Mouse (Mus musculus) forebrain, embryonic 12.5 days (tissue): Measurements from ENCODE around the gene Il11ra1. TPM values are rescaled to one million over a fixed set of nuclear protein-coding genes. Genes with fewer than 3 reads are reported as not detected.
"Not testable (repeated sequence)": the region's sequence is repeated elsewhere in the genome, so short reads cannot be mapped to it uniquely, and the experiment has no call there.

Source experiments
- ATAC-seq: fragments of 200-750 bp; cut with Nextera tagmentation; 2 replicates; pipeline ENCODE4 v1.8.0; 2017; ENCODE audit warnings: moderate TSS enrichment; ENCODE audit not compliant: low FRiP score
- H3K27ac ChIP-seq: fragments of 300-500 bp; sonication (generic); 2 replicates; pipeline ENCODE4 v1.5.1; 2016; ENCODE audit warnings: mild to moderate bottlenecking
- H3K27me3 ChIP-seq: fragments of 300-500 bp; sonication (generic); 2 replicates; pipeline ENCODE4 v1.6.1; 2016; ENCODE audit warnings: mild to moderate bottlenecking
- H3K36me3 ChIP-seq: fragments of 300-500 bp; sonication (generic); replicated peaks from 2 replicates; pipeline ENCODE4 v1.6.1; 2016; ENCODE audit warnings: mild to moderate bottlenecking
- H3K4me1 ChIP-seq: fragments of 300-500 bp; sonication (generic); 2 replicates; pipeline ENCODE4 v1.6.1; 2016
- H3K4me2 ChIP-seq: fragments of 300-500 bp; sonication (generic); 2 replicates; pipeline ENCODE4 v1.6.1; 2016; ENCODE audit warnings: mild to moderate bottlenecking, moderate library complexity
- H3K4me3 ChIP-seq: fragments of 300-500 bp; sonication (generic); replicated peaks from 2 replicates; pipeline ENCODE4 v1.5.1; 2016; ENCODE audit warnings: mild to moderate bottlenecking
- H3K9ac ChIP-seq: fragments of 300-500 bp; sonication (generic); 2 replicates; pipeline ENCODE4 v1.6.1; 2016; ENCODE audit warnings: mild to moderate bottlenecking
- H3K9me3 ChIP-seq: fragments of 300-500 bp; sonication (generic); 2 replicates; pipeline ENCODE4 v1.6.1; 2016
- WGBS: fragments of 180-500 bp; shearing (Covaris S2); methylation state at CpG from one replicate; pipeline ENCODE4 v1.1.7; 2016; 5-methylcytosine and 5-hydroxymethylcytosine counted together
- polyA plus RNA-seq: library from polyadenylated mRNA; unstranded; fragments of >200 nt; fragmentation: Nextera tagmentation; extraction: Ambion mirVana; gene quantifications from 2 replicates; pipeline ENCODE4 v1.2.1, GENCODE M21; 2016

Il11ra1 gene
- polyA plus RNA-seq, 1 experiment from 2014 or later, result 62.1 TPM

DNA sequence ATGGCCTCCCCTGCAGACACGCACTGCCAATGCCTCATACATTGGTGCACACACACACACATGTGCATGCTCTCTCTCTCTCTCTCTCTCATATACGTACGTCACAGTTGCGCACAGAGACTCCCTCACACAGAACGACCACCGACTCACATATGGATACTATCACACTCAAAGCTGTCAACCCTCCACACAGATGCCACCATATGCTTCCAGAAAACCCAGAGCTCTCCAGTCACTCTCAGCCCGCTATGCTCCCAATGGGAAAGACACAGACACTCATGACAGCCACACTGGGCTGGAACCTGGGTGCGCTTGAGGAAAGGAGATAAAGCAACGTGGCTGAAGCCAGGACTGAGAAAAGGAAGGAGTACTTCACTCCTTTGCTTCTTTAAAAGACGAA is 17.8 kb upstream of the Il11ra1 start:
- 73% methylated on average over 10 of the region's 10 CpGs for WGBS
- no peak for ATAC-seq
- H3K4me1 ChIP-seq, result peaks cover 72% of the 10 kb centered on the region

GRCm38 (mm10) chr4:41682789-41683188 is 17.0 kb upstream of the Il11ra1 start:
- 19% methylated on average over 6 of the region's 6 CpGs for WGBS
- H3K4me1 ChIP-seq, result peaks cover 70% of the 10 kb centered on the region
- peak overlapping the region; percentile 48; the same call in 1 of the 2 replicates for H3K9ac ChIP-seq
- no peak overlapping the region for H3K4me3 ChIP-seq
- H3K36me3 ChIP-seq, result peaks cover 11% of the 10 kb centered on the region
- H3K4me2 ChIP-seq, result peak overlapping the region; percentile 46
- H3K9me3 ChIP-seq, result no peaks in the 10 kb centered on the region
- no peak for ATAC-seq
- peak overlapping the region; percentile 80 for H3K27ac ChIP-seq
- no peaks in the 10 kb centered on the region for H3K27me3 ChIP-seq

More for the DNA sequence above, 17.8 kb upstream of the Il11ra1 start:
- Histone ChIP-seq H3K27me3 (0 out of 2 replicates have a peak, but pooled peaks cover 1% of the 10 kb centered on the region), H3K27ac (peak overlapping the region; percentile 80), H3K4me3 (no peak overlapping the region), H3K36me3 (peaks cover 11% of the 10 kb centered on the region), H3K9me3 (no peaks in the 10 kb centered on the region), H3K9ac (0 out of 2 replicates have a peak overlapping the region, but pooled peaks have one; percentile 48), H3K4me2 (peak overlapping the region; percentile 46; the same call in 1 of the 2 replicates)

- H3K4me3 ChIP-seq, result peak overlapping the region; percentile 23; the same call in 1 of the 2 replicates
- not testable (repeated sequence) for H3K27me3 ChIP-seq, H3K9ac ChIP-seq, H3K9me3 ChIP-seq
- H3K27ac ChIP-seq, result peak overlapping the region; percentile 70; the same call in 1 of the 2 replicates
- H3K4me1 ChIP-seq, result peaks cover 66% of the 10 kb centered on the region
- ATAC-seq, result peak; percentile 39
- H3K4me2 ChIP-seq, result peak overlapping the region; percentile 46
- peaks cover 11% of the 10 kb centered on the region for H3K36me3 ChIP-seq
- 4% methylated on average over 9 of the region's 27 CpGs for WGBS
Observed at GRCm38 (mm10) chr4:41683303-41683702, 16.5 kb upstream of the Il11ra1 start.

- H3K4me3 ChIP-seq, H3K9me3 ChIP-seq, H3K27me3 ChIP-seq, H3K36me3 ChIP-seq, H3K9ac ChIP-seq: not testable (repeated sequence)
- peak; percentile 56 for ATAC-seq
- Histone ChIP-seq H3K27ac (peak overlapping the region; percentile 92), H3K4me2 (peak overlapping the region; percentile 40), H3K4me1 (peaks cover 62% of the 10 kb centered on the region)
- WGBS, result under 1% methylated on average over 21 of the region's 27 CpGs
Observed at GRCm38 (mm10) chr4:41684131-41684930, 15.5 kb upstream of the Il11ra1 start.

GRCm38 (mm10) chr4:41684931-41685453 is 14.8 kb upstream of the Il11ra1 start:
- WGBS, result 0% methylated on average over 11 of the region's 14 CpGs
- H3K36me3 ChIP-seq, H3K4me3 ChIP-seq, H3K27me3 ChIP-seq, H3K9me3 ChIP-seq, H3K9ac ChIP-seq: not testable (repeated sequence)
- 0 out of 2 replicates have a peak, but pooled peaks have one; percentile 10 for ATAC-seq
- H3K4me2 ChIP-seq, result peak overlapping the region; percentile 32
- peak overlapping the region; percentile 92 for H3K27ac ChIP-seq
- H3K4me1 ChIP-seq, result peaks cover 55% of the 10 kb centered on the region

DNA sequence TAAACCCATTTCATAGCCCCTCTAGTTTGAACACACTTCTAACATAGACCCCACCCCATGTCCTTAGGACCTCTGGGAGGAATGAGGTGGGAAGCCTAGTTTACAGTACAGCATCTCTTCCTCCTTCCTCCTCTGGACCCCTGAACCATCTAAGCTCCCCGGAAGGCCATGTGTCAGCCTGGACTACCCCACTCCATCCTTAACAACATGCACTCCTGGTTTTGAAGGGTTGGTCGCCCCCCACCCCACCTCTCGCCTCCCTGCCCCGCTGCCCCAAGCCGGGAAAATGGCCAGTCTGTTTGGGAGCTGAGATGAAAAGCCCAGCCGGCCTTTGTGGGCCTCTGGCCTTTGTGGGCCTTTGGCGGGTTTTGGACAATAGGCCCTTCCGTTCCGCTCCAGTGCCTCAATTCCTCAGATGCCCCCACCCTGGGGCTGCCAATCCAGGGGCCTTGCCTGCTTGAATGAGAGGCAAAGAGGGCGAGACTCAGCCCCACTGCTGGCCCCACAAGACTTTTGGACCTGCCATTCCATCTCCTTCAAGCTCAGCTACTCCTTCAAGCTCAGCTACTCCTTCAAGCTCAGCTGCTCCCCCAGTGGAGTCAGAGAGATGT is 13.8 kb upstream of the Il11ra1 start:
- ATAC-seq, H3K4me3 ChIP-seq: not testable (repeated sequence)

DNA sequence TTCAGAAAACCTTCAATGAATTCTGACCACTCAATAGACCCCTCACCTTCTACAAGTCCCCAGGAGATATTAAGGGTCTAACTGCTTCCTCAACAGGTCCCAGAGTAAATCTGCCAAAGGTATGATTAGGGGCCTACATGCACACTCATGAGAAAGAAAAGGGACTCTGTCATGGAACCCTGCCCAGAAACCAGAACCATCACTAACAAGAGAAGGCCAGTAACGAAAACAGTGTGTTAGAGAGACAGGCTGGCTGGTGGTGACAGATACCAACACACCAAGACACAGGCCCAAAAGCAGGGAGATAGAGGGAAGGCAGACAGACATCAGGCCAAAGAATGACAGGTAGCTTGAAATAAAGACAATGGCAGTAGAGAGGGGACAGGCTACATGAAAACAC is 11.2 kb upstream of the Il11ra1 start:
- not testable (repeated sequence) for H3K9ac ChIP-seq, ATAC-seq, H3K27ac ChIP-seq, H3K9me3 ChIP-seq, H3K4me2 ChIP-seq, H3K36me3 ChIP-seq, H3K27me3 ChIP-seq, H3K4me3 ChIP-seq
- H3K4me1 ChIP-seq, result peaks cover 35% of the 10 kb centered on the region
- 55% methylated on average over 1 of the region's 1 CpGs for WGBS

More for the DNA sequence above, 13.8 kb upstream of the Il11ra1 start:
- peak overlapping the region; percentile 85 for H3K27ac ChIP-seq
- not testable (repeated sequence) for H3K4me2 ChIP-seq, H3K9ac ChIP-seq, H3K9me3 ChIP-seq, H3K27me3 ChIP-seq, H3K36me3 ChIP-seq
- peaks cover 46% of the 10 kb centered on the region for H3K4me1 ChIP-seq
- WGBS, result 7% methylated on average over 9 of the region's 10 CpGs

- not testable (repeated sequence) for ATAC-seq, H3K4me2 ChIP-seq
- H3K4me1 ChIP-seq, result peaks cover 30% of the 10 kb centered on the region
Observed at GRCm38 (mm10) chr4:41690014-41690413, 9.8 kb upstream of the Il11ra1 start.

GRCm38 (mm10) chr4:41693511-41693910 is 6.3 kb upstream of the Il11ra1 start:
- H3K27me3 ChIP-seq, H3K27ac ChIP-seq, H3K9ac ChIP-seq, ATAC-seq, H3K9me3 ChIP-seq, H3K36me3 ChIP-seq: not testable (repeated sequence)
- H3K4me3 ChIP-seq, result peak overlapping the region; percentile 19
- peak overlapping the region; percentile 48 for H3K4me2 ChIP-seq
- H3K4me1 ChIP-seq, result peaks cover 13% of the 10 kb centered on the region
- 4% methylated on average over 4 of the region's 4 CpGs for WGBS

More at GRCm38 (mm10) chr4:41690014-41690413, 9.8 kb upstream of the Il11ra1 start:
- H3K27me3 ChIP-seq, H3K9ac ChIP-seq, H3K27ac ChIP-seq, H3K36me3 ChIP-seq, H3K4me3 ChIP-seq, H3K9me3 ChIP-seq: not testable (repeated sequence)
- no CpG with 5 or more reads among the region's 4 CpGs for WGBS

DNA sequence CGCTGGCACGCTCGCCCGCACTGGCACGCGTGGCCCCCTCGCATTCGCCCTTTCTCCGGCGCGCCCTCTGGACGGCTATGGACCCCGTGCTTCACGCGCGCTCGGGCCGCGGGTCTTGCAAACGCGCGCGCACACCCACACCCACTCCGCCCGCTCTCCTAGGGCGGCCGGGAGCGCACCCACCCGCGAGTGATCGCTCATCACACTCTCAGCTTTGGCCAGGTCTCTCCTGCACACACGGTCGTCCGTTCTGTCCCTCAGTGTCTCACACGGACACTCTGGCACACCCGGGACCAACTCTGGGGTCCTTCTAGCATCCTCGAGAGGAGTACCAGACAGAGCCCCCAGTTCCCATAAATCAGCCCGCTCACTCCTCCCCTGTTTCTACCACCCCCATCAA is 4.0 kb upstream of the Il11ra1 start:
- ATAC-seq, H3K36me3 ChIP-seq, H3K27ac ChIP-seq, H3K9ac ChIP-seq, H3K27me3 ChIP-seq, H3K4me1 ChIP-seq, H3K9me3 ChIP-seq: not testable (repeated sequence)
- peak overlapping the region; percentile 47 for H3K4me2 ChIP-seq
- under 1% methylated on average over 18 of the region's 38 CpGs for WGBS
- peak overlapping the region; percentile 19; the same call in 1 of the 2 replicates for H3K4me3 ChIP-seq

DNA sequence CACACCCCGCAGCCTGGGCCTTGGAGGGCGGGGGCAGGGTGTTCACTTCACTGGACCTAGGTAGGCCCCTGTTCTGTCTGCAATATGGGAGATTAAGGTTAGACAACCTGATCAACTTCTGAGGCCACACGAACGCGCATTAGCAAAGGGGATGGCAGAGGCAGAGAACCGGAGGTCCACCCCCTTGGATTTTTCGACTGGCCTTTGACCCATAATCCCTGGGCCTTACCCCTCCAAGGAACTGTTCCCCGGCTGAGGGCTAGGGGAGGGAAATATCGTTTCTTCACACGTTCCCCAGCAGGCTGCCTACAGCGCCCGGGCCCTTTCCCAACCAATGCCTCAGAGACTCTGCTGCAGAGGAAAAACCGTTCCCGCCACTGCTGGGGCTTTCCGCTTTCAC is 3.3 kb upstream of the Il11ra1 start:
- H3K4me1 ChIP-seq, H3K27me3 ChIP-seq, H3K4me2 ChIP-seq, H3K36me3 ChIP-seq, H3K9ac ChIP-seq, H3K4me3 ChIP-seq, H3K27ac ChIP-seq, ATAC-seq, H3K9me3 ChIP-seq: not testable (repeated sequence)
- 4% methylated on average over 14 of the region's 15 CpGs for WGBS
